Mouse (Mus musculus) neural tube, embryonic 15.5 days (tissue): ENCODE measurements around the gene Slc6a16. TPM values are rescaled to one million over a fixed set of nuclear protein-coding genes. Genes with fewer than 3 reads are reported as not detected.

ENCODE experiments used
- ATAC-seq: fragments of 200-750 bp; cut with Nextera tagmentation; 2 replicates; pipeline ENCODE4 v1.8.0; 2017; ENCODE audit warnings: mild to moderate bottlenecking, moderate TSS enrichment, moderate library complexity; ENCODE audit not compliant: low FRiP score
- H3K27ac ChIP-seq: fragments of 300-500 bp; sonication (generic); replicated peaks from 2 replicates; pipeline ENCODE4 v1.5.1; 2015; ENCODE audit warnings: mild to moderate bottlenecking, inconsistent platforms
- H3K27me3 ChIP-seq: fragments of 300-500 bp; sonication (generic); replicated peaks from 2 replicates; pipeline ENCODE4 v1.6.1; 2015; ENCODE audit warnings: inconsistent platforms
- H3K36me3 ChIP-seq: fragments of 300-500 bp; sonication (generic); 2 replicates; pipeline ENCODE4 v1.6.1; 2015; ENCODE audit warnings: inconsistent platforms
- H3K4me1 ChIP-seq: fragments of 300-500 bp; sonication (generic); 2 replicates; pipeline ENCODE4 v1.6.1; 2015; ENCODE audit warnings: inconsistent platforms
- H3K4me2 ChIP-seq: fragments of 300-500 bp; sonication (generic); 2 replicates; pipeline ENCODE4 v1.6.1; 2015; ENCODE audit warnings: inconsistent platforms, mild to moderate bottlenecking, moderate library complexity
- H3K4me3 ChIP-seq: fragments of 300-500 bp; sonication (generic); replicated peaks from 2 replicates; pipeline ENCODE4 v1.5.1; 2015; ENCODE audit warnings: mild to moderate bottlenecking, inconsistent platforms
- H3K9ac ChIP-seq: fragments of 300-500 bp; sonication (generic); replicated peaks from 2 replicates; pipeline ENCODE4 v1.6.1; 2015; ENCODE audit warnings: mild to moderate bottlenecking, inconsistent platforms
- H3K9me3 ChIP-seq: fragments of 300-500 bp; sonication (generic); replicated peaks from 2 replicates; pipeline ENCODE4 v1.6.1; 2016; ENCODE audit warnings: inconsistent platforms
- WGBS: fragments of 180-500 bp; shearing (Covaris S2); methylation state at CpG from one replicate; pipeline ENCODE4 v1.1.7; 2015; ENCODE audit warnings: mixed read lengths; 5-methylcytosine and 5-hydroxymethylcytosine counted together
- polyA plus RNA-seq: library from polyadenylated mRNA; unstranded; fragments of >200 nt; fragmentation: Nextera tagmentation; extraction: Ambion mirVana; gene quantifications from 2 replicates; pipeline ENCODE4 v1.2.1, GENCODE M21; 2015

The Slc6a16 gene
- 0.67 and 0.78 TPM in 2 replicates for polyA plus RNA-seq

- H3K9ac ChIP-seq: peak within 1 kb of the TSS; percentile 27; the same call in 1 of the 2 replicates
- peaks cover 28% of the 10 kb centered on the region for H3K27me3 ChIP-seq
- no peaks in the 10 kb centered on the region for H3K36me3 ChIP-seq
- 14% methylated on average over 52 of the region's 53 CpGs for WGBS
- H3K4me1 ChIP-seq: peaks cover 9% of the 10 kb centered on the region
- no peaks in the 10 kb centered on the region for H3K9me3 ChIP-seq
- ATAC-seq: peak; percentile 77
- peak within 1 kb of the TSS; percentile 40 for H3K4me3 ChIP-seq
- H3K4me2 ChIP-seq: peak within 1 kb of the TSS; percentile 74
- H3K27ac ChIP-seq: no peak within 1 kb of the TSS
These were observed at the start of gene Slc6a16 for GRCm38 (mm10) chr7:45240633-45241388. Slc6a16 (plus strand) TSS chr7:45241085.

DNA sequence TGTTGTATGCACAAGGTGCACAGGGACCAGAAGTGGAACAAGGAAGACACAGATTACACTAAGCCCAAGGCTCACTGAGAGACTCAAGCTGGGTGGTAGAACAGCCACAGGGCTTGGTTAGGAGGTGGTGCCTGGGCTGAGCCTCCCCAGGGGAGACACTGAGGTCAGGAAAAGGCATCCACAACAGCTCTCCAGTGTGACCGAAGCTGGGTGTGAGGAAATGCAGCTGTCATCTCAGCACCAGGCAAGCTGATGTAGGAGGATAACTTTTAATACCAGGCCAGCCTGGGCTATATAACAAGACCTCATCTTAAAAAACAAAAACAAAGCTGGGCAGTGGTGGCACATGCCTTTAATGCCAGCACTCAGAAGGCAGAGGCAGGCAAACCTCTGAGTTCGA, 49.7 kb upstream of the Slc6a16 start:
- Histone ChIP-seq H3K9me3 (no peaks in the 10 kb centered on the region), H3K36me3 (no peaks in the 10 kb centered on the region), H3K9ac (no peak overlapping the region), H3K4me3 (no peak overlapping the region), H3K4me1 (no peaks in the 10 kb centered on the region), H3K4me2 (no peak overlapping the region), H3K27me3 (peaks cover 25% of the 10 kb centered on the region), H3K27ac (no peak overlapping the region)
- WGBS: 80% methylated on average over 2 of the region's 2 CpGs
- ATAC-seq: no peak

DNA sequence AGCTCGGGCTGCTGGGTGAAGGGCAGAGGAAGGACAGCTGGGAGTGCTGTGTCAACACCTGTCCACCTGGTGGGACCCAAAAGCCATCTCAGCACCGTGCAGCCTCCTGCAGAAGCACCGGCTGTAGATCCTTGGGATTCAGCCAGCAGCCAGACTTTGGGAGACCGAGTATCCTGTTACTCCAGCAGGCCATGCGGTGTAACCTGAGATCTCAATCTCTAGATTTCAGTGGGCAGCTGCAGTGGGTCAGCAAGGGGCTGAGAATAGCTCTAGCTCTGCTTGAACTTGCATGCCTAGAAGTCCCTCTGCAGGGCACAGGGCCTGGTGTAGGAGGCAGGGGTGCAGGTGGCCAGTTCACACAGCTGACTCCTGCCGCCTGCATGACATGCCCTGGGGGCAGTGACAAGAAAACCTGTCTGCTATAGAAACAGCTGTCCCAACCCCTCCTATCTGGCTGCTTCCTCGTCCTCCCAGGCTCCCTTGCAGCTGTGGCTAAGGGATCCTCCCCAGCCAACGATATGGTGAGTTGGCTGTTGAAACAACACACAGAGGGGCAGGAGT, 49.0 kb upstream of the Slc6a16 start:
- no peak for ATAC-seq
- H3K4me1 ChIP-seq: no peaks in the 10 kb centered on the region
- H3K27me3 ChIP-seq: peaks cover 21% of the 10 kb centered on the region
- no peaks in the 10 kb centered on the region for H3K9me3 ChIP-seq
- no peaks in the 10 kb centered on the region for H3K36me3 ChIP-seq
- H3K9ac ChIP-seq: no peak overlapping the region
- WGBS: 28% methylated on average over 8 of the region's 8 CpGs
- no peak overlapping the region for H3K4me2 ChIP-seq
- H3K27ac ChIP-seq: no peak overlapping the region
- H3K4me3 ChIP-seq: no peak overlapping the region

DNA sequence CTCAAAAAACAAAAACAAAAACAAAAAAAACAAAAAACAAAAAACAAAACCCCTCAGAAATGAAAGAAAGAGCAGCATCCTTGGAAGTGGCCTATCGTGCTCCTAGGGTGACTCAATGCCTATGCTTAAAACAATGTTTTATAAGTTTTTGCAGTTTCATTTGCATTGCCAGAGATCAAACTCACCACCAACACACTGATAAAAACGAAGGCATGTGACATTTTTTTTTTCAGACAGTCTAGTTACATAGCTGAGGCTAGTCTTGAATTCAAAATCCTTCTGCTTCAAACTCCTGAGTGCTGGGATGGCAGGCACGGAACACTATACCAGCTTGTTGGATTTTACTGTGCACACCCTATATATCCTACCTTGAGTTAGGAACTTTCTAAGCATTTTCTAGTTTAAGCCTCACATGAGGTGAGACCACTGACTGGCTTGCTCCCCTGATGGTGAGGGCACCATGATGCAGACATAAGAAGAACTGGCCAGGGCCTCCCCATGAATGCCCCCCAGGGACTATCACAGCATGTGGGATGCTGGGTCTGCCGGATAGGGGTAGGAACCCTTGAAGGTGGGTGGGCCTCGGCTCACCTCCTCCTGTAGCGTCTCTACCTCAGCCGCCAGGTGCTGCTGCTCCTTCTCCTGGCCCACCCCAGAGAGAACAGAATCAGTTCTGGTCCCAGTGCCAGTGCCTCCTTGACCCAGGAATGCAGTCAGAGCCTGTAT, 48.1 kb upstream of the Slc6a16 start:
- ATAC-seq: no peak
- H3K4me3 ChIP-seq: no peak overlapping the region
- no peak overlapping the region for H3K4me2 ChIP-seq
- H3K9me3 ChIP-seq: no peaks in the 10 kb centered on the region
- 87% methylated on average over 7 of the region's 7 CpGs for WGBS
- H3K27me3 ChIP-seq: peaks cover 20% of the 10 kb centered on the region
- H3K36me3 ChIP-seq: no peaks in the 10 kb centered on the region
- no peak overlapping the region for H3K9ac ChIP-seq
- no peaks in the 10 kb centered on the region for H3K4me1 ChIP-seq
- H3K27ac ChIP-seq: no peak overlapping the region

DNA sequence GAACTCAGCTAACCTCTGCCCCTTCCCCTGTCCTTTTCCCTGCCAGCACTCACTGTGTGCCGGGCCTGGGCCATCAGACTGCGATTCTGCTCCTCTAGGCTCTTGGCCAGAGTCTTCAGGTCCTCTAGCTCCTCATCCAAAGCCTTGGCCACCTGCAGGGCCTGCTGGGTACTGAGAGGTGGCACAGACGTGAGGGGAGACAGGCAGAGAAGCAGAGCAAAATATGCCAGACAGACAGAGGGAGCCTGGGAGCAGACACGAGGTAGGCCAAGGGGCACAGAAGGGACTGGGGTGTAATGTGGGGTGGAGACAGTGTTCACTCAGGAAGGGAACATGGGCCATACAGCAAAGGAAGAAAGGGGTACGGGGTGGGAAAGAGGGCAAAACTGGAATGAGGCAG, 47.5 kb upstream of the Slc6a16 start:
- Histone ChIP-seq H3K4me3 (no peak overlapping the region), H3K4me2 (no peak overlapping the region), H3K9ac (no peak overlapping the region), H3K27ac (no peak overlapping the region), H3K36me3 (no peaks in the 10 kb centered on the region), H3K4me1 (0 out of 2 replicates have a peak, but pooled peaks cover 4% of the 10 kb centered on the region), H3K27me3 (peaks cover 19% of the 10 kb centered on the region), H3K9me3 (no peaks in the 10 kb centered on the region)
- 67% methylated on average over 5 of the region's 5 CpGs for WGBS
- ATAC-seq: no peak

DNA sequence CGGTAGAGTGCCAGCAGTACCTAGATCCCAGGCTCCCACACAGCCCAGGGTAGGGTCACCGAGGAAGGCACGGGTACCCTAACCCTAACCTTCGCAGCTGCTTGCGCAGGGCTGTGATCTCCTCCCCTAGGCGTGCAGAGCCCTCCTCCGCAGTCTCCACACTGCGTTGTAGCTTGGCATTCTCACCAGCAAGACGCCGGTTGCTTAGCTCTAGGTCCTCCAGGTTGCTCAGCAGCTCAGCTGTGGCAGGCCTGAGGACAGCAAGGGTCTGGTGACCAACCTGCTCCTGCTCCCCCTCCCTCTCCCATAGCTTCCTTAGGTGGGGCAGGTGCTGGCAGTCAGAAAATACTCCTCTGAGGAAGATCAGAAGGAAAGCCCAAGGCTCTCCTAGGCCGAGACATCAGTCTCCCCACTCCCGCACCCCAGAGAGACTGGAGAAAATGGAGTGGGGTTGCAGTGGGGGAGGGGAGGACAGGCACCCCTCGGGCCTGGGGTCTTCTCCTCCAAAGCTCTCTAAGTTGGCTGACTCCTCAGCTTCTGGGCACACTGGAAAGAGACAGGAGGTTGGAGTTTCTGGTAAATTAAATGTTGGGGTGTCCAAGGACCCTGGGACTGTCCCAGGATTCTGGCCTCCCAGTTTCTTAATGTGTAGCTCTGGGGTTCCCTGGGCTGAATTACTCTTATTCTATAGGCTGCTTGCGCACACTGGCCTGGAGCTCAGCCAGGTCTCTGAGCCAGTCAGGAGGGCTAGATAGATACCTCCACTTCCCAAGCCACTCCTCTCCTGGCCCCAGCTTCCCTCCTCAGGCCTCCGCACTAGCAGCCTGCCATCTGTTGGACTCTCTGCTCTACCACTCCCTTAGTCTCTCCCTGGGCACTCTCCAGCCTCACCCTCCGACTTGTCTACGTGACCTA, 46.8 kb upstream of the Slc6a16 start:
- Histone ChIP-seq H3K9me3 (no peaks in the 10 kb centered on the region), H3K4me3 (no peak overlapping the region), H3K4me1 (0 out of 2 replicates have a peak, but pooled peaks cover 4% of the 10 kb centered on the region), H3K27me3 (peaks cover 12% of the 10 kb centered on the region), H3K27ac (no peak overlapping the region), H3K4me2 (no peak overlapping the region), H3K36me3 (no peaks in the 10 kb centered on the region), H3K9ac (no peak overlapping the region)
- ATAC-seq: no peak
- WGBS: 77% methylated on average over 17 of the region's 17 CpGs

GRCm38 (mm10) chr7:45195341-45196175, 45.3 kb upstream of the Slc6a16 start:
- WGBS: 66% methylated on average over 13 of the region's 13 CpGs
- no peak overlapping the region for H3K4me3 ChIP-seq
- no peaks in the 10 kb centered on the region for H3K36me3 ChIP-seq
- no peak overlapping the region for H3K9ac ChIP-seq
- no peak overlapping the region for H3K27ac ChIP-seq
- no peaks in the 10 kb centered on the region for H3K9me3 ChIP-seq
- H3K4me2 ChIP-seq: no peak overlapping the region
- H3K4me1 ChIP-seq: 0 out of 2 replicates have a peak, but pooled peaks cover 4% of the 10 kb centered on the region
- ATAC-seq: no peak
- peaks cover 6% of the 10 kb centered on the region; the same call in 1 of the 2 replicates for H3K27me3 ChIP-seq

DNA sequence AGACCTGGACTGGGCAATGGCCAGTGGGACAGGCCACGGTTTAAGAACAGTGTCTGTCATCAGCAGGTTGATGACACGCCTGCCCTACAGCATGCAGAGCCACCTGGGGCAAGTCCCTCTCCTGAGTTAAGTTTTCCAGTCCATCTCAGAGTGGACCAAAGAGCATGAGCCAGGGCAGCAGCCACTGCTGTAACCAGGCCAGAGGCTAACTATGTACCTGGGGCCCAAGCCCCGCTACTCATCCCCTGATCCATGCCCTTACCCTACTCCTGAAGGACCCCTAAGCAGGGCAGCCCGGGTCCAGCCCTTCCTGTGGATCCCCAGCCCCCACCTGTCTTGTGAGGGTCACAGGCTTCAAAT, 44.7 kb upstream of the Slc6a16 start:
- Histone ChIP-seq H3K36me3 (no peaks in the 10 kb centered on the region), H3K9me3 (no peaks in the 10 kb centered on the region), H3K4me1 (0 out of 2 replicates have a peak, but pooled peaks cover 4% of the 10 kb centered on the region), H3K27me3 (peaks cover 6% of the 10 kb centered on the region; the same call in 1 of the 2 replicates), H3K4me3 (no peak overlapping the region), H3K4me2 (no peak overlapping the region), H3K9ac (no peak overlapping the region), H3K27ac (no peak overlapping the region)
- 85% methylated on average over 4 of the region's 4 CpGs for WGBS
- no peak for ATAC-seq

DNA sequence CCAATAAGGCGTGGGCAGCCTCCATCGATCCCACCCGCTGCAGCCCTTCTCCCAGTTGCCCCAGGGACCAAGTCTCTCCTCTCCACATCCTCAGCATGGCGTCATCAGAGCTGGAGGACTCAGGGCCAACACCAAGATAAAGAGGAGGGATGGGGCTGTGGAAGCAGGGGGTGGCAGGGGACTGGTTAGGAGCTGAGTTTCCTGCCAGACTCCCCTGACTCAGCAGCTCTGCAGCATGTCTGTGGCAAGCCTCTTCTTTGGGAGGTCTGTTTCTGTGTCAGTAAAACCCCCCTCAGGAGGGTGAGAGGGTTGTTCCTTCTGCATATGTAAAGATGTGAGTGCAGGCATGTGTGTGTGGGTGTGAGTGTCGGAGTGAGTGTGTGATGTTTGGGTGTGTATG, 43.9 kb upstream of the Slc6a16 start:
- no peak for ATAC-seq
- Histone ChIP-seq H3K36me3 (no peaks in the 10 kb centered on the region), H3K27ac (no peak overlapping the region), H3K4me2 (no peak overlapping the region), H3K9ac (no peak overlapping the region), H3K4me1 (0 out of 2 replicates have a peak, but pooled peaks cover 4% of the 10 kb centered on the region), H3K4me3 (no peak overlapping the region), H3K27me3 (peaks cover 6% of the 10 kb centered on the region; the same call in 1 of the 2 replicates), H3K9me3 (no peaks in the 10 kb centered on the region)
- WGBS: 72% methylated on average over 5 of the region's 5 CpGs

DNA sequence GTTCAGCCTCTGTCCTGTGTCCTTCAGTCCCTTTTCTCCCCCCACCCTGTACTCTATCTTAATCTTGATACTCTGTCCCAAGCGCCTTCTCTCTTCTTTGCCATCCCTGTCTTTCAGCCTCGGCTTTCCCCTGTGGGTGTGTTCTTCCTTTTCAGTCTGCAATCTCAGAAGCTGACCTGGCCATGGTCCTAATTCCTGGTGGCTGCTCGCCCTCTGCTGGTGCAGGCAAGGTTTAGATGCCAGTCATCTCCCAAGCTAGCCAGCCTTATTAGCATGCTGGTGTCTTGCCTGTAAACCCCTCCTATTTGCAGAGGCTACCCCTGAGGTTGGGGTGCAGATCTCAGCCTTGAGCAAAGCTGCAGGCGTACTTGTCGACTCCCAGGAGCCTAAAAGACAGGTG, 42.5 kb upstream of the Slc6a16 start:
- Histone ChIP-seq H3K4me1 (0 out of 2 replicates have a peak, but pooled peaks cover 4% of the 10 kb centered on the region), H3K4me3 (no peak overlapping the region), H3K9ac (no peak overlapping the region), H3K9me3 (no peaks in the 10 kb centered on the region), H3K36me3 (no peaks in the 10 kb centered on the region), H3K27me3 (peaks cover 6% of the 10 kb centered on the region; the same call in 1 of the 2 replicates), H3K4me2 (no peak overlapping the region), H3K27ac (no peak overlapping the region)
- 12% methylated on average over 5 of the region's 5 CpGs for WGBS
- ATAC-seq: peak; percentile 70; the same call in 1 of the 2 replicates
